Mouse (Mus musculus) cerebellum, adult 2 months (tissue): ENCODE measurements around the gene Rpl18a.

ENCODE experiments used
- CTCF ChIP-seq: fragments of 200-500 bp; IDR thresholded peaks from 2 replicates; pipeline ENCODE4 v1.5.1; 2011; ENCODE audit warnings: low read depth, mild to moderate bottlenecking, control low read depth, low read length, moderate library complexity, borderline replicate concordance; ENCODE audit not compliant: insufficient read depth
- POLR2A ChIP-seq: fragments of 200-500 bp; IDR thresholded peaks from 2 replicates; pipeline ENCODE4 v1.6.1; 2011; ENCODE audit warnings: low read length, control low read depth, borderline replicate concordance; ENCODE audit not compliant: insufficient read depth

DNA sequence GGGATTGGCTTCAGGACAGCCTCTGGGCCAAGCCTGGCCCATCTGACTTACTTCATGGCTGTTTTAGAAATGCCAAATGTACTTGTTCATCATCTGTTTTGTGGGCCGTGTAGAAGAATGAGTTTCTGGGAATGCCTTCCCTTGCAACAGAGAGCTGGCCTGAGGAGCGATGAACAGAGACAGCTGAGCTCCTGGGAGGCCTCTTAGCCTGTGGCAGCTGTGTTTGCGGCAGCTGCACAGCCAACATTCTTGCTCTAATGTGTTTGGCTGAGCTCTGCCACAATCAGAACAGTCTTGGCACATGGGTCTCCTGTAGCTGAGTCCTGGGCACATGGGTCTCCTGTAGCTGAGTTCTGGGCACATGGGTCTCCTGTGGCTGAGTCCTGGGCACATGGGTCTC lies 30.9 kb upstream of the Rpl18a start:
- no peak for TF ChIP-seq POLR2A
- no peak for TF ChIP-seq CTCF
